Mouse (Mus musculus): ENCODE data around the gene Mff. TPM values are rescaled to one million over a fixed set of nuclear protein-coding genes. Genes with fewer than 3 reads are reported as not detected.

The Mff gene
- 110 and 118 TPM in 2 replicates for total RNA-seq (2023)

GRCm38 (mm10) chr1:82724339-82725025, at the start of gene Mff:
TSS of gene Mff (plus strand) at chr1:82724890.

GRCm38 (mm10) chr1:82768269-82768668, 43.6 kb downstream of the Mff start, which contains the start of gene Tm4sf20:
TSS of gene Tm4sf20 (minus strand) at chr1:82768461.

GRCm38 (mm10) chr1:82771022-82771586, 46.4 kb downstream of the Mff start, which contains the start of gene Gm47791:
TSS of gene Gm47791 (minus strand) at chr1:82771243.

Other genes starting within 250 kb of the Mff start
- not detected in 2 replicates for gene Col4a4, start 138.0 kb upstream of the Mff start, total RNA-seq (2023)
- gene Col4a3, start 138.0 kb upstream of the Mff start, total RNA-seq (2023) = not detected in 2 replicates
- gene Tm4sf20, start 43.6 kb downstream of the Mff start, total RNA-seq (2023) = not detected in 2 replicates
- gene Gm47791, start 46.4 kb downstream of the Mff start, total RNA-seq (2023) = not detected in 2 replicates
- gene Agfg1, start 114.6 kb downstream of the Mff start, total RNA-seq (2023) = 51.6 and 51.8 TPM in 2 replicates
- 0.82 TPM in 1 of 2 replicates, not detected in the other for gene A030005L19Rik, start 188.4 kb downstream of the Mff start, total RNA-seq (2023)
- not detected in 2 replicates for gene A030014E15Rik, start 200.0 kb downstream of the Mff start, total RNA-seq (2023)
- gene Gm6217, start 206.5 kb downstream of the Mff start, total RNA-seq (2023) = not detected in 2 replicates
- gene A030003K21Rik, start 218.5 kb downstream of the Mff start, total RNA-seq (2023) = not detected in 2 replicates
- gene Gm7544, start 231.1 kb downstream of the Mff start, total RNA-seq (2023) = not detected in 2 replicates
- gene Gm47955, start 235.4 kb downstream of the Mff start, total RNA-seq (2023) = not detected in 2 replicates